Mouse (Mus musculus): ENCODE results near the gene Nrxn2. TPM values are rescaled to one million over a fixed set of nuclear protein-coding genes. Genes with fewer than 3 reads are reported as not detected.
A peak's percentile ranks its signal among the peaks of the same experiment; 100 is the strongest.

The Nrxn2 gene
- total RNA-seq, 1 experiment from 2014 or later: 12.7 TPM

GRCm38 (mm10) chr19:6518601-6519000 lies 100.1 kb downstream of the Nrxn2 start:
- DNase-seq: no peak

DNA sequence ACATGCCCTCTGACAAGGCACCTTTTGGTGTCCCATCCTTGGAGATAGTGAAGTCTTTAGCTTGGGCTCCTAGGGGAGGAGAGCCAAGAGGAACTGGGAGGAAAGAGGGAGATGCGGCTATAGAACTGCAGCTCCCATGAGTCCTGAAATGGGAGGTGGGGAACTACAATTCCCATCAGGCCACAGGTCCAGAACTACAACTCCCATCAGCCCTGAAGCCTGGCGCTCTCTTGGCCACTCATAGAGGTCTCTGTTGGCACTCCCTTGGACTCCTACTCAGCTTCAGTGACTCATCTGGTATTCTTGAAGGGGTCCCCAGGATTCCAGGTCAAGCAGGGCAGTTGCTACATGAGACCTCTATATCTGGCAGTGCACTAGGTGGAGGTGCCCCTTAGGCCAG lies 101.0 kb downstream of the Nrxn2 start:
- DNase-seq: no peak

DNA sequence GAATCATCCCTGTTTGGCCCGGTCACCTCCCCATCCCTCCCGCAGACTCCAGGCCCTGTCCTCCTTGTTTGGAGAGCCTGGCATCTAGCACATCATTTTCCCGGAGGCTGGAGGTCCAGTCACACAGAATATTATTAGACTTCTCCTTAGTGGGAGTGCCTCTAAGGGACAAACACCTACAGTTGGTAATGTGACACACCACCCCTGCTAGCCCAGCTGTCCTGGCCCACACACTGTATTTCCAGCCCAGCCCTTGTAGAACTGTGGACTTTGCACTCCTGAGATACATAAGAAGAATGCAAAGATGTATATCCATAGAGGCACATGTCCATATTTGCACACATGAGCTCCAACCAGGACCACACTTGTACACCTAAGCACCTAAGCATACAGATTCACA lies 103.1 kb downstream of the Nrxn2 start:
- no peak for DNase-seq

DNA sequence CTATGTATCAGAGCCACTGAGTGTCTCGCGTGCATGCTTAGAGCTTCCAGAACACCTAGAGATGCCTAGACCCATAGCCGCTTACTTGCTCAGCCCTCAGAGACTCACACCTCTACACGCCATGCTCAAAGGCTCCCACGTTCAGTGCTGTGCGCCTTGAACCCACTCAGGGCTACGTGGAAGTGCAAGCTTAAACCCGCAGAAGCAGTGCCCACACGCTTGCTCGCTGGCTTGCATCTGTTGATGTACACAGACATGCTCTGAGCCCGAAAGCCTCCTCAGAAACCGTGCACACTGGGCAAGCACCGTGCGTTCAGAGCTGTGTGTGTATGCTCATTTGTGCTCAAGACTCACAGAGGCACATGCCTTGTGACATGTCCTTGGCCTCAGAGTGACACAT lies 103.8 kb downstream of the Nrxn2 start:
- DNase-seq: no peak

- no peak for DNase-seq
These were observed 106.5 kb downstream of the Nrxn2 start for GRCm38 (mm10) chr19:6525023-6525422.

GRCm38 (mm10) chr19:6526010-6526409 lies 107.5 kb downstream of the Nrxn2 start:
- DNase-seq: no peak

DNA sequence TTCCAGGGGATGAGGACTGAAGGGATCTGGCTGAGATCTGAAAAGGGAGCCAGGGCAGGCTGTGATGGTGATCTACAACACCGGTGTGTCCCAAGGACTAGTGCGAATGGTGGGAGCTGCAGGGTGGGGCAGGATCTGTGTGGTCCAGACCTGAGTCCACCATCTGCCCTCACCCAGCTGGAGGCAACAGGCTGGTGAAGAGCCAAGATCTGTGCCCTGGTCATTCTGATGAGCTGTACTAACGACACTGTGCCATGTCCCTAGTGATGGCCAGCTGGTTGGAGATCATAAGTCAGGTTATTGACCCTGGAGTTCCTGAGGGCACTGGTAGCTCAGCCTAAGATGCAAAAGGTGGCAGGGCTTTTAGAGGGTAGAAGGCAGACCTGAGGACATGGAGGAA lies 108.9 kb downstream of the Nrxn2 start:
- no peak for DNase-seq

DNA sequence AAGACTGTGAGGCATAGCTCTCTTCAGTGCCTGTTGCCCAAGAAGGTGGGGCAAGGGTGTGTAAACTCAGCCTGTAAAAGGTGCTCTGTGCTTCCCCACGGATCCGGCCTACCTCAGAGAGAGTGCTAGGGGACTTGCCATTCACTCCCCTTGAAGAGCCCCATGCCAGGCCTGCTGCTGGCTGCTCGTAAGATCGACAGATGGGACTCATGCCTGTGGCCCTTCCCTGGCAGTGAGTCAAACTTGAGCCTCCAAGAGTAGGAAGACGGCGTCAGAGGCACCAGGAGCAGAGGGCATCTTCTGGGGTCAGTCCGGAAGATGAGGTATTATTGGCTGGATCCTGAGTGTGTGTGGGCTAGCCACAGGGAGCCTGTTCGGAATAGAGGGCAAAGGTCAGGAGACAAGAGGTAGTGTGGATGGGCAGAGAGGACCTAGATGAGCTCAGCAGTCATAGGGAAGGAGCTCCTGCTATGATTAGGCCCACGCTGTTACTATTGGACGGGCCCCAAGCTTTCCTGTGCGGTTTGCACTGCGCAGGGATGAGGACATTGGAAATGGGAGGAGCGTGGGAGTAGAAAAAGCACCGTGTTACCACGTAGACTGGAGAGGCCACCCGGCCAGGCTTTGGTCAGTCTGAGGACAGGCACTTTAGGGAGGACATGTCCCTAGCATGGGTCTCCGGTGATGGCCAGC lies 109.5 kb downstream of the Nrxn2 start:
- DNase-seq: no peak

- DNase-seq: no peak
These were observed 110.9 kb downstream of the Nrxn2 start for GRCm38 (mm10) chr19:6529265-6529985.

DNA sequence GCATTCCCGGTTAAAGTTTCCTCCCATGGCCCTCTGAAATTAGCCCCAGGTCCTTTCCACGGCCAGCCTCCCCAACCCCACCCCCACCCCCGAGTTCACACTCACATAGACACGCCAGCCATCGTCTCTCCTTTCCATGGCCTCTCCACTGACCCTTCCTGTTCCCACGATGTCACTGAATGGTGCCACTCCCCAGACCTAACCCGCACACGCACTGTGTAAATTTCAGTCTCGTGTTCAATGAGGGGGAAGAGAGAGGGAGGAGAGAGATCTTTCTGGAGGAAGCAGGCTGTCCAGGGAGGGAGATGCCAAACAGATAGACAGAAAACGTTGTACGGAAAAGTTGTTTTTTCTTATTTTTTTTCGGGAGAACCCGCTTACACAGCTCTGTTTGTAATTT lies 111.8 kb downstream of the Nrxn2 start:
- DNase-seq: no peak

DNA sequence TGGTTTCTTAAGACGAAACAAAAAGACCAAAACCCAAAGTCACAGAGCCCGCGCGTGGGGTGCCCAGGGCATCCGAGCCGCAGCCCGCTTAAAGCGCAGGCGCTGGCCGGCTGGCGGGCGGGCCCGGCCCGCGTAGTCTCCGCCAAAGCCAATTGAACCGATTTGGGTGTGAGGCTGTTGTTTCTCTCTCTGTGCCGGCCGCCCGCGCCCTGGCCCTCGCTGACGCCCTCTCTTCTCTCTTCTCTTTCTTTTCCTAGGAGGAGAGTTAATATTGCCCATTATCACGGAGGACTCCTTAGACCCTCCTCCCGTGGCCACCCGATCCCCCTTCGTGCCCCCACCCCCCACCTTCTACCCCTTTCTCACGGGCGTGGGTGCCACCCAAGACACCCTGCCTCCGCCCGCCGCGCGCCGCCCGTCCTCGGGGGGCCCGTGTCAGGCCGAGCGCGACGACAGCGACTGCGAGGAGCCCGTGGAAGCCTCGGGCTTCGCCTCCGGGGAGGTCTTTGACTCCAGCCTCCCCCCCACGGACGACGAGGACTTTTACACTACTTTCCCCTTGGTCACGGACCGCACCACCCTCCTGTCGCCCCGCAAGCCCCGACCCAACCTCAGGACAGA lies 112.6 kb downstream of the Nrxn2 start:
- DNase-seq: peak; percentile 63

DNA sequence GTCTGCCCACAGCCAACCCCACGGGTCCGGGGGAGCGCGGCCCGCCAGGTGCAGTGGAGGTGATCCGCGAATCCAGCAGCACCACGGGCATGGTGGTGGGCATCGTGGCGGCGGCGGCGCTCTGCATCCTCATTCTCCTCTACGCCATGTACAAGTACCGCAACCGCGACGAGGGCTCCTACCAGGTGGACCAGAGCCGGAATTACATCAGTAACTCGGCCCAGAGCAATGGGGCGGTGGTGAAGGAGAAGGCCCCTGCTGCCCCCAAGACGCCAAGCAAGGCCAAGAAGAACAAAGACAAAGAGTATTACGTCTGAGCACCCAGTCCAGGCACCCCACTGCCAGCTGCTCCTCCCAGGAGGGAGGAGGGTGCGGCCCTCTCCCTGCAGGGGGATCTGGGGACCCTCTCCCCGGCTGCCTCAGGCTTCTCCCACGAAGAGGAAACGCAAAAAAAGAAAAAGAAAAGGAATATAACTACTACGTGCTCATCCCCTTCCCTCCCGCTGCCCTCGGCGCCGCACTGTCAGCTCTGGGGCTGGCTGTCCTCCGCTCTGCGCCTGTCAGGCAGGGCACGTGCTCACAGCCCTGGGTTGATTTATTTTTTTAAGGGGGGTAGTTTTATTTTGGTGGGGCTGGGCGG lies 113.4 kb downstream of the Nrxn2 start:
- peak; percentile 67 for DNase-seq

- DNase-seq: no peak
These were observed 114.1 kb downstream of the Nrxn2 start for GRCm38 (mm10) chr19:6532656-6533055.

- DNase-seq: no peak
These were observed 115.0 kb downstream of the Nrxn2 start for GRCm38 (mm10) chr19:6533290-6534117.

- DNase-seq: no peak
These were observed 115.5 kb downstream of the Nrxn2 start for GRCm38 (mm10) chr19:6534118-6534415.

GRCm38 (mm10) chr19:6536201-6536600 lies 117.7 kb downstream of the Nrxn2 start:
- no peak for DNase-seq

GRCm38 (mm10) chr19:6536696-6537095 lies 118.2 kb downstream of the Nrxn2 start:
- DNase-seq: no peak

DNA sequence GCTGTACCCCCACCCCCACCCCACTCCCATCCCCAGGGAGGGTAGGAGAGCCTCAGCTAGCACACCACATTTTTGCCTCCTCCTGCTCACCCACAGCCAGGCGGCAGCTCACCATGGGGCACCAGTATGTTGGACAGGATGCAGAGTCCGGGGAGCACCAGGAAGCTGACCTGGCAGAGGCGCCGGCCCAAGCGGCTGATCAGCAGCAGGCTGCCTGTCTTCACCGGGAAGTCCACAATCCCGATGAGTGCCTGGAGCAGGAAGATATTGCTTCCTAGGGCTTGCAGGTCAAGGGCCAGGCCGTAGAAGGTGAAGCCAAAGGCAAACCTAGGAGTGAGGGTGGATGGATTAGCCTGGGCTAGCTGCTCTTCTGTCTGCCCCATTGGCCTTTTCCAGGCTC lies 119.0 kb downstream of the Nrxn2 start:
- DNase-seq: no peak

GRCm38 (mm10) chr19:6538546-6538945 lies 120.0 kb downstream of the Nrxn2 start:
- no peak for DNase-seq

DNA sequence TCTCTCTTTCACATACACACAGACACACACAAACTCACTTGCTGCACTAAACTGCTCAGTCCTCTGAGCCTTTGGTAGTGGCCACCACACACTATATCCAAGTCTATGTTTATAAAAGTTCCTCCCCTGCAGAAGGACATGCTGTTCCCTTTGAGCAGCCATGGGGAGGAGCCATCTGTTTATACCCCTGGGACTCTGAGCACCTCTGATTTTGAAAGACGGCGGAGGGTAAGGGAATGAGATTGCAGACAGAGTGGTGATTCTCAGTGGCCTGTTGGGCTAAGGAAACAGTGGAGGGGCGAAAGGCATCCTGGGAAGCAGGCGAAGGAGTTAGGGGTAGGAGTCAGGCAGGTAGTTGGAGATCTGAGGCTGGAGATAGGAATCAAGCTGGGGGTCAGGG lies 121.1 kb downstream of the Nrxn2 start:
- DNase-seq: no peak

DNA sequence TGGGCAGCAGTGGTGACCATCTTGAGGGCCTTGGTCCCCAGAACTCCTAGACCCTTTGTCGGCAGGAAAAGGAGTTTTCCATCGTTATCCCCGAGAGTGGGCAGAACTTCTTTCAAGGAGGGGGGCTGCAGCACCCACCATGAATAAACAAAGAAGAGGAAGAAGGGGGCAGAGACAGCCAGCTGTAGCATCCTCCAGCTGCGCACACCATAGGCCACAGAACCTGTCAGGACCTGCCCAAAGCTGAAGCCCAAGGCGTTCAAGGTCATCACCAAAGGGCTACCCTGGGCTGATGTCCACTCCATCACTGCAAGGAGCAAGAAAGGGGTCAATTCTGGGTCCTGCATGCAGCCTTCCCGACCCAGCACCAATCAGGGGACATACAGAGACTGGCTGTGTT lies 121.7 kb downstream of the Nrxn2 start:
- DNase-seq: no peak

DNA sequence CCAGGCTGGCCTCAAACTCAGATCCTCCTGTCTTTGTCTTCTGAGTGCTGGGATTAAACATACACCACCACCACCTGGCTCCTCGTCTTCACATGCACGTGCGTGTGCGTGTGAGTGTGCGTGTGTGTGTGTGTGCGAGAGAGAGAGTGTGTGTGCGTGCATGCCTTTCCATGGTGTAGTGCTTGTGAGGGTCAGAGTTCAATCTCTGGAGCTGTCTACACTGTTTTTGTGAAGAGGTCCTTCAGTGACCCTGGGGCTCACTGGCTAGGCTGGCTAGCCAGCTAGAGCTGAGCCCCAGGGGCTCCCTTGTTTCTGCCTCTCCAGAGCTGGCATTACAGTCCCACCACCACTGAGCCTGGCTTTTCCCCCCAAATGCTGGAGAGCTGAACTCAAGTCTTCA lies 123.0 kb downstream of the Nrxn2 start:
- no peak for DNase-seq

Data from adrenal gland, postnatal 25 days (tissue).